Mouse (Mus musculus): ENCODE data around the gene Frmd4a.

- TF ChIP-seq POLR2A (IDR thresholded peaks at IDR 0.05; ENCODE audit: borderline replicate concordance, extremely low read depth, insufficient read depth, insufficient read length, poor library complexity, severe bottlenecking) (no peak), CTCF (IDR thresholded peaks at IDR 0.05; ENCODE audit: borderline replicate concordance, extremely low read depth, insufficient read depth, insufficient read length) (no peak)
These were observed 538.7 kb downstream of the Frmd4a start for GRCm38 (mm10) chr2:4556188-4556587.
